Mouse (Mus musculus): ENCODE measurements around the gene Cryab.

Gene Cryab

DNA sequence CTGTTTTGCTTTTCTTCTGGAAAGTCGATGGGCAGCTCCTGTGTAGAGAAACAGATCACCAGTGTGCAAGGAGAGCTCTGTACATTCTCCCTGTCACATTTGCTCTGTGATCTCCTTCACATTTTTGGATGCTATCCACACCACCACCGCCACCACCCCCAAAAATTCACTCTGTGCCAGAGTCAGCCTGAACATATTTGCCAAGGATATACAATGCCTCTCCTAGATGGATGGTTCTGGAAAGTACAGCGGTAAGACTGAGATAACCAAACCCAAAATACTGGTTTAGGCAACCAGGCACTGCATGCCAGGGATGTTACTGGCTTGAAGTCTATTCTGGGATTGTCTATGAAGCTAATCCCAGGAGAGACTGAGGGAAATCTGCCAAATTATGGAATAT lies 8.9 kb upstream of the Cryab start:
- DNase-seq (ENCODE audit: extremely low read depth, insufficient read length, low spot score) = no peak

DNA sequence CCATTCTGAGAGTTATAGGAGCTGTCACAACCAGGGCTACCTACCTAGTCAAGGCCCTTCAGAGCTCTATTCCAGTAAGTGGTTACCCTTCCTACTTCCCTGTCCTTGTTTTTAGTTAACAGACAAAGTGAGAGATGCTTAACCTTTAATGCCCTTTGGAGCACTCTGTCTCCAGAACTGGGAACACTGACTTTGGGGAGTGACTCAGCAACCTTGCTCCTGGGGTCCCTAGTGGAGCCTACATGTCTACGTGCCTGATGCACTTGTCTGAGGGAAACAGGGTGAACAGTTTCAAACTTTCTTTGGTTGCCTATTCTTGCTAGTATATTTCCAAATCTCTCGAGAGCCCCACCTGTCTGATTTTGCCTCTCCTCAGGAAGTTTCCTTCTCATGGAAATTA lies 8.4 kb upstream of the Cryab start:
- no peak for DNase-seq (ENCODE audit: extremely low read depth, insufficient read length, low spot score)

DNA sequence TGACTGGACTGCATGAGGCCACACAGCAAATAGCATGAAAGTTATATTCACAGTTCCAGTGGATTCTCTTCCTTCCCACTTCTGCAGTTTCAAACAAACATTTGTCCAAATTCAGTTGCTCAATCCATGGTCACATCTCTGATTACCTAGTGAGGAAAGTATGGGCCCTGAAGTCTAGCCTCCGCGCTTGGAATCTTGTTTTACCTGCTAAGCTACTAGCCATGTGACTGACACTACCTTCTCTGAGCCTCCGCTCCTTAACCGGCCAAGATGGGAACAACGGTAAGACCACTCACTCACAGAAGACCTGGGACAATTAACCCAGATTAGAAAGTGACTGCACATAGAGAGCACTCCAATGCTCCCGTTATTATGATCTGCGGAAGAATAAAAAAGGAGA lies 5.3 kb upstream of the Cryab start:
- DNase-seq (ENCODE audit: extremely low read depth, insufficient read length, low spot score) = no peak

DNA sequence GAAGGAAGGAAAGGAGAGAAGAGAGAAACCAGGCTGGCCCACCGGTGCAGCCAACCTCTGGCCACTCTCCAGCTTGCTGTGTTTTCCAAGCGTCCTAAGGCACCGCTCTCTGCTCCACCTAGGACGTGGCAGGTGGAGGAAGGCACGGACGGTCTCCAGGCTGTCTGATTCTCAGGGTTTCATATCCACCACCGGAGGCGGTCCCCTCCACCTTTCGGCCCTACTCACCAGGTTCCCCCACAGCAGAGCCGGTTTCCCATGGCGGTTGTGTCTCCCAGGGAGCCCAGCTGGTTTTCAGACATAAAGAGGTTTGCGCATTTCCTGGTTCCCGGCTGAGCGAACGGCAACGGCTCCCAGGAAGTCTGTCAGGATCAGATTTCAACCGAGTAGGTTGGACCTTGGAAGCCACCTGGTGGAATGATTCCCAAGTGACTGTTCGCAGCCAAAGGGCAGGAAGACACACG lies 4.9 kb upstream of the Cryab start, which contains the start of gene 2310030G06Rik:
Gene 2310030G06Rik (minus strand): TSS at position 323 of the 464 bp plus-strand sequence.
- no peak for DNase-seq (ENCODE audit: extremely low read depth, insufficient read length, low spot score)

DNA sequence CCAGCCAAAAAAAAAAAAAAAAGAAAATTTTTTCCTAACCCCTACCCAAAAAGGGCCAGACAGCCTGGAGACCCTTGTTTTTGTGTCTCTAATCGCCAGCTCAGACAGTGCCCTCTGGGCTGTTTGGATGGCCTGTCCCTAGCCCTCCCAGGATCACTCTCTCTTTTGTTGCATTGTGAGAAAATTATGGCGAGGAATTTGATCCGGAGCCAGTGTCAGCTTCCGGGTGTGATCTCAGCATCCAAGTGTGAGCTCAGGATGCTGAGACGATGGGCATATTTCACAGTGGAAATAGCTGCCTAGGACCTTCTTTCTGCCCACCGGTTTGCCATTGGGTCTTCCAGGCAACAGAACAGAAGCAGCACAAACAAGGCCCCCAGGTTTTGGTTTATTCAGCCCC lies 419 bp upstream of the Cryab start:
- DNase-seq (ENCODE audit: extremely low read depth, insufficient read length, low spot score) = no peak

DNA sequence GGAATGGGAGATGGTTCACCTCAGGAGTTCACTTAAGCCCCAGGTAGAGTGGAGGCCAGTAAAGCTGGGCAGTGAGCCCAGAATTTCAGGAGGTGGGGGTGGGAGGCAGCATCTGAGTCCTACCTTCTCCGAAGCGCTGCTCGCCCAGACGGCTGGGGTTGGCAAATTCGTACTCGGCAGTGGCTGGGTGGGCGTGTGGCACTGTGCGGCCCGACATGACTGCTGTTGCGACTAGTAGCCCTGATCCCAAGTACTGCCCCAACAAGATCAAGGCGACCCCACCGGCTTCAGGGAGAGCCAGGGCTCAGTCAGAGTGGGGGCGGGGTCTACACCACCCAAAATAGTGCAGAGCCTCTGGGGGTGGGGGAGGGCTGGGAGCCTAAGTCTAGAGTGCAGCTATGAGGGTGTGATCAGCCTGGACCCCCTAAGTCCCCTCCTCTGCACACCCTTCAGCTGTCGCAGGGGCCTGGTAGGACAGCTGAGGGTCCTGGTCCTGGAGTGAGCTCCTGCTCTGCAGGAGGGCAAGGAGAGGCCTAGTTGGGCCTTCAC lies 1.0 kb downstream of the Cryab start, which contains the start of gene Hspb2:
Gene Hspb2 (minus strand): TSS at position 301 of the 549 bp plus-strand sequence.
- peak; percentile 79 for DNase-seq (ENCODE audit: extremely low read depth, insufficient read length, low spot score)

DNA sequence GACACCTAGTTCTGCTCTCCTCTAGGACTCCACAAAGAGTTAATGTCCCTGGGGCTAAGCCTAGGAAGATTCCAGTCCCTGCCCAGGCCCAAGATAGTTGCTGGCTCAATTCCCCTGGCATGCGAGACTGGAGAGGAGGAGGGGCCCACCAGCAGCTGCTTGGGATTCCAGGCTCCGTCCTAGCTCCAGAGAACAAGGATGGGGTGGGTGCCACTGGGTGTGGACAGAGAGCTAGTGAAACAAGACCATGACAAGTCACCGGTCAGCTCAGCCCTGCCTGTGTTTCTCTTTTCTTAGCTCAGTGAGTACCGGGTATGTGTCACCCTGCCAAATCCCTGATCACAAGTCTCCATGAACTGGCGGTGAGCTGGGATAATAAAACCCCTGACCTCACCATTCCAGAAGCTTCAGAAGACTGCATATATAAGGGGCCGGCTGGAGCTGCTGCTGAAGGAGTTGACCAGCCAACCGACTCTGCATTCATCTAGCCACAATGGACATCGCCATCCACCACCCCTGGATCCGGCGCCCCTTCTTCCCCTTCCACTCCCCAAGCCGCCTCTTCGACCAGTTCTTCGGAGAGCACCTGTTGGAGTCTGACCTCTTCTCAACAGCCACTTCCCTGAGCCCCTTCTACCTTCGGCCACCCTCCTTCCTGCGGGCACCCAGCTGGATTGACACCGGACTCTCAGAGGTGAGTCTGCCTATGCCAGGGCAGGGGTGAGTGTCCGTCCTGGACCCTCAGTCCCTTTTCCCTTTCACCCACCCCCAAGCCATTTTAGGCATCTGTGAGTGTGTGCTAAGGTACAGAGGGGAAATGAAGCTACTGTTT lies 1.9 kb downstream of the Cryab start:
- DNase-seq (ENCODE audit: extremely low read depth, insufficient read length, low spot score) = peak; percentile 86

DNA sequence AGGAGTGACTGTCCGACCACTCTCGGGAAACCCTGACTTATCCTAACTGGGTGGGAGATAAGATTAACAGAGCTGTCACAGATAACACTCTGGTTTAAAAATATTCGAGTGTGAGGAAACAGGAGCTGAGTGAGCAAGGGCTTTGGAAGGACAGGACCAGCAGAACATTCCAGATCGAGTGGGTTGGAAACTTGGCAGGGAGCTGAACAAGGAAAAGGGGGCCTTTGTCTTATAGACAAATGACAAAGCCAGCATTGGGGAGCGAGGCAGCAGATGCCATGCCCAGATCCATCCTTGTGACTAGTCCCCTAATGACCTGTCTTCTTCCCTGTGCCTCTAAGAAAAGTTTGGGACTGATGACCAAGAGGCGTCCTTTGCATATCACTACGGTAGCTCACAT lies 2.8 kb downstream of the Cryab start:
- DNase-seq (ENCODE audit: extremely low read depth, insufficient read length, low spot score) = no peak

DNA sequence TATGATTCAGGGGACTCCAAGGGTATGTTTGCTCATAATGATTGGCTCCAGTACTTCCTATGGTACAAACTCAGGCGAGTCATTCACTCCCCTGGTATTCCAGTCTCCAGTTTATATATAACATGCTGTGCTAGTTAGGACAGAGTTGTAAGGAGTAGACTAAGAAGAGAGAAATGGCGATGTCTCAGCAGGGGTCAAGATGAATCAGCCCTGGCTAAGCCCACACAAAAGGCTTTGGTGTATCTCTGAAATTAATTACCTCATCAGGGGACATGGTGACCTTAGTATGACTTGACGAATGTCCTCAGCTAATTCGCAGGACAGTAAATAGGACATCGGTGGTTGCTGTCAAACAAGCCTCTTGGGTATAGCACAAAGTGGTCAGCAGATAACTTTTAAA lies 5.6 kb downstream of the Cryab start:
- no peak for DNase-seq (ENCODE audit: extremely low read depth, insufficient read length, low spot score)

DNA sequence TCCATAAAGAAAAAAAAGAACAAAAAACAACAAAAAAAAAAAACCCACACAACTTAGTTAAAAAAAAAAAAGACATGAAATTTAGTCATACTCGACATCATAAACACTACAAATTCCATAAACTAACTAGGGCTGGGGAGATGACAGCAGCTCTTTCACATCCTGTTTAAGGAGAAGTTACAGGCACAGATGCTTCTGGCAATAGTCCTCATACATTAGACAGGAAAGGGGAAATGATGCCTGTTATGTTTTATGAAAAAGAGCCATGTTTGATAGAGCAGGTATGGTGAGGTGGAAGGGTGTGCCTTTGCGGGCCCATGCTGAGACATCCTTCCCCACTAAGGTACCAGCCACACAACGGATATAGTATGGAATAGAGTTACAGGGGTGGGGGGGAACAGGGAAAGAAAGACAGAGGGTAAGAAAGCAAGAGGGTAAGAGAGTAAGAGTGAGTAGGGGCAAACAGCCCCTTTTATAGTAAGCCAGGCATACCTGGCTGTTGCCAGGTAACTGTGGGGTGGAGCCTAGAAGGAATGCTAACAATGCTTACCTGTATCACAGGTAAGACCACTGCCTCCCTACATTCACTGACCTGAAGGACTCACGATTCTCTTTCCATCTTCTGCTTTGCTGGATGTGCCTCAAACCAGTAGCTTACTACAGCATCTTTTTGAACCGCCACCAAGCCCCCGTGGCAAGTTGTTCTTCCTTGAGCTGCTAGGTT lies 10.6 kb downstream of the Cryab start:
- DNase-seq (ENCODE audit: extremely low read depth, insufficient read length, low spot score) = no peak

DNA sequence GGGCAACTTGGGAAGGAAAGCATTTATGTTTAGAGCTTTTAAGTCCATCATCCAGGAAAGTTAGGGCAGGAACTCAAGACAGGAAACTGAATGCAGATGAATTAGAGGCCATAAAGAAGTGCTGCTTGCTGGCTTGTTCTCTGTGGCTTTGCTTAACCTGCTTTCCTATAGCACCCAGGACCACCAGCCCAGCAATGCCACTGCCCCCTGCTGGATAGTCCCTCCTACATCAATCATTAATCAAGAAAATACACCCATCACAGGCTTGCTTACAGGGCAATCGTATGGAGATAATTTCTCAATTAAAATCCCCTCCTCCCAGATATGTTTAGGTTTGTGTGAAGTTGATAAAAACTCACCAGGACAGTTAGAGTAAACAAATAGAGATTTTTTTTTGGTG lies 12.2 kb downstream of the Cryab start:
- DNase-seq (ENCODE audit: extremely low read depth, insufficient read length, low spot score) = no peak

DNA sequence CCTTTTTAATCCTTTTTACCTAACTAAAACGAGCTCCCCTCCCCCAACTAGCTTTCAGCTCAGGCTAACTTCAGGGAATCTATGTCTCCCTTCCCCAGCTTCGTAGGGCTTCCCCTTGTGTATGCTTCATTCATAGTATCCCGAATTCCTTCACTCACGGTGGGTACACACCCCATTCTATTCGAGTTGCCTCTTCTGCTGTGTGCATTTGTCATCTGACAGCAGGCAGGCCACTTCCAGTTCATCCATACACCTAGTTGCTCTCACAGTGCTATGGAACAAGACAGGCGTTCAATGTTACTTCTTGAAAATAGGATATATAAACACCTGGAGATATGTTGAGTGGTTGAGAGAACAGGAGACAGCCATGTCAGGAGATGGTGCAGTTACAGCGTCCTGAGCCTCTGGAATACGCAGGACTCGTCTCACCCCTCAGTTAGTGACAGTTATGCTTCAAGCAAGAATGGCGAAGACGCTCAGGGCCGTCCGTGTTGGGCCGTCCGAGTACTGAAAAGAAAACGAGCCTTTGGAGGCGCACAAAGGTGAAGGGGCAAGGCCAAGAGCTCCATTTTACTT lies 16.5 kb downstream of the Cryab start:
- DNase-seq (ENCODE audit: extremely low read depth, insufficient read length, low spot score) = no peak

DNA sequence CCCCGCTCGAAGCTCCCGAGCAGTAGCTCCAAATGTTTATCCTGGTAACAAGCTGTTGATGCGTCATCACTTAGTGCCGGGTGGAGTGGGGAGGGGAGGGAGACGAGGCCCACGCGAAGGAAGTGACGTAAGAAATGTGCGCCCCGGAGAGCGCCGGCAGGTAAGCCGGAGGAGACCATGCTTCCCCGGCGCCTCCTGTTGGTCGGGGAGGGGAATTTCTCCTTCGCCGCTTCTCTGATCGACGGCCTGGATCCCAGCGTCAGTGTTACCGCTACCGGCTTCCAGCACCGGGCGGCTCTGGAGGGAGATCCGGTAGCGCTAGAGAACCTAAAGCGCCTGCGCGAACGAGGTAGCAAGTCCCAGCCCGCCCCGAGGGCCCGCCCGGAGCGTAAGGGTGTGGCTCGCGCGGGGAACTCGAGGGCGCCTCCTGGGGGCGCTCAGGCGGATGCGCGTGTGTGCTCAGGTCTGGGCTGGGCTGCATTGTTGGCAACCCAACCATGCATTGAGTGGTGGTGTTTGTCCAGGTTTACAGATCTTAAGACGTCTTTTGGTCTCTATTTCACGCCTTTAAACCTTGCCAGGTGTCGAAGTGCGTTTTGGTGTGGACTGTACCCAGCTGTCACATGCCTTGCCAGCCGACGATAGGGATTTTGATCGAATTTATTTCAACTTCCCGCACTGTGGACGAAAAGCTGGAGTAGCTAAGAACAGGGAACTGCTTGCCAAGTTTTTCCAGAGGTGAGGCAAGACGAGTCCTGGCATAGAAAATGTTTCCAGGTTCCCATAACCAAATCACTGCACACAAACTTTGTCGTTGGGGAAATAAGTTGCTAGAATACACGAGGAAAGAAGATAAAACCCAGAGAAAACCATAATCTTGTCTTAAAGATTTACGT lies 17.2 kb downstream of the Cryab start, which contains the start of gene Fdxacb1:
Gene Fdxacb1 (plus strand): TSS at position 130 of the 896 bp plus-strand sequence.
- DNase-seq (ENCODE audit: extremely low read depth, insufficient read length, low spot score) = peak; percentile 94

DNA sequence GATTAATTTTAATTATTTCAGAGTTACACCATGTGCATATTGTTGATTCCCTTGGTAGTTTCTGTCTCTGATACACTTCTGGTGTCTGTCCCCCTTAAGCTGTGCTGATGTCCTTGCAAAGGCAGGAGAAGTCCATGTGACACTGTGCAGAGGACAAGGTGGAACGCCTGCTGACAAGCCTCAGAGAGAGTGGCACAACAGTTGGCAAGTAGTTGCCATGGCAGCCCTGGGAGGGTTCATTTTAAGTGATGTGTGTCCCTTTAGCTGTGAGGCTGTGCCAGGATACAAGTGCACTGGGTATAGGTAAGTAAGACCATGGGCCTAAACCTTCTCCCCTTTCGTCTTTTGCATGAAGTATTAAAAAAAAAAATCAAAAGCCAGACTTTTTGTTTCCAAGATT lies 18.9 kb downstream of the Cryab start:
- no peak for DNase-seq (ENCODE audit: extremely low read depth, insufficient read length, low spot score)

DNA sequence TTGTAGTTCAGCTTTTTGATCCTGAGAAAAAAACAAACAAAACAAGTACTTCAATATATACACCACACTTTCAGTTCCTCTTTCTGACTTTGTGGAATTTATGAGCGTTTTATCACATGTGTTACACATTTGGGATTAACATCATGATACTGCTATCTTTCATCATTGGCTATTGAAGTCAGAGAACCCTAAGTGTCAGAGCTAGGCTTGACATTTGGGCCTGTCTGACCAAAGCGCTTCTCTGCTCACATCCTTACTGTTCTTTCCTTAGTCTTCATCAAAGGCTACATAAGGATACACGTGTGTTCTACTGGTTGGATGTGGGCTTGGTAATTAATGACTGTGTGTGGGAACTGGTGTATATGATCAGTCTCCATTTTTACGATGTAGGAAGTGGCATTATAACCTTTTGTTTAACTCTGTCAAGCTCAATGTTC lies 22.9 kb downstream of the Cryab start:
- no peak for DNase-seq (ENCODE audit: extremely low read depth, insufficient read length, low spot score)

DNA sequence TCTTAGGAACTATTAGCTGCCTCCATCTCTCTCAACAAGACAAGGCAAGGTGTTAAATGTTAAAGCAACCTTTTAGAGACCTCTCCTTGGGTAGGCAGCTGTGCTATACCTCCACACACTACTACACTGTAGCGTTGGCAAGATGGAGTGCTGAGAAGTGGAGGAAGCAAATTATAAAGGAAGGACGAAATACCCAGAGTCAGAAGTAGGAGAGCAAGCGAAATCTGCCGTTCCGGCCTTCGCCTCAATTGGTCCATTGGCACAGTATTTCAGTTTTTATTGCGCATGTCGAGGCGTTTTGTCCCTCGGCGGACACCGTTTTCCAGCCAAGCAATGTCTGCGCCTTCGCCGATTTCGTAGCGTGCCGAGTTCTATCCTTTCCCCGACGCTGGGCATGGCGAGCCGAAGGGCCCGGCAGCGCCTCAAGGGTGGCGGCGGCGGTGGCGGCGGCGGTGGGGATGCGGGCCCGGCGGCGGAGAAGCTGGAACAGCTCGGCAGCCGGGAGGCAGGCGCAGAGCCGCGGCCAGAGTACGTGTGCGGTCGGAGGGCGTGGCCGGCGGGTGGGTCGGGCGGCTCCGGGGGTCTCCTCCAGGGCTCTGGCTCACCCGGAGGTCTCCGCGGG lies 24.0 kb downstream of the Cryab start, which contains the start of the genes Alg9 and 1110032A03Rik:
Gene Alg9 (plus strand): TSS at position 29 of the 622 bp plus-strand sequence.
Gene 1110032A03Rik (minus strand): TSS at position 530 of the 622 bp plus-strand sequence.
- peak; percentile 71 for DNase-seq (ENCODE audit: extremely low read depth, insufficient read length, low spot score)

DNA sequence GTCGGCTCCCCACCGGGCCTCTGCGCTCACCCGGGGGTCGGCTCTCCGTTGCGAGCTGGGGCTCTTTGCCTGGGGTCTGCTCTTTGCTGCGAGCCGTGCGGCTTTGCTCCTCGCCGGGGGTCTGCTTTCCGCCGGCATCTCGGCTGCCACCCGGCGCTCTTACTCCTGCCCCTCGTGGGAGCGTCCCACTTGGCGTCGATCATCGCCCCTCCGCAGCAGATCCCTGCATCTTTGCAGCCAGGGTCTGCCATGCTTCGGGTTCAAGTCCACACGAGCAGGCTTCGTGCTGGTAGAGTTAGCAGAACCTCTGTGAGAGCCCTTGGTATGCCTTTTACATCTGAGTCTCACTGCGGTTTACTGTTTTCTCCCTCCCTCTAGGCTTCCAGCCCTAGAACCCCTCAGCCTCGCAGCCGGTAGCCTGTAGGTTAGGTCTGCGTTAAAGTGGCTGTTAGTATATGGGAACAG lies 24.6 kb downstream of the Cryab start:
- DNase-seq (ENCODE audit: extremely low read depth, insufficient read length, low spot score) = peak; percentile 36

DNA sequence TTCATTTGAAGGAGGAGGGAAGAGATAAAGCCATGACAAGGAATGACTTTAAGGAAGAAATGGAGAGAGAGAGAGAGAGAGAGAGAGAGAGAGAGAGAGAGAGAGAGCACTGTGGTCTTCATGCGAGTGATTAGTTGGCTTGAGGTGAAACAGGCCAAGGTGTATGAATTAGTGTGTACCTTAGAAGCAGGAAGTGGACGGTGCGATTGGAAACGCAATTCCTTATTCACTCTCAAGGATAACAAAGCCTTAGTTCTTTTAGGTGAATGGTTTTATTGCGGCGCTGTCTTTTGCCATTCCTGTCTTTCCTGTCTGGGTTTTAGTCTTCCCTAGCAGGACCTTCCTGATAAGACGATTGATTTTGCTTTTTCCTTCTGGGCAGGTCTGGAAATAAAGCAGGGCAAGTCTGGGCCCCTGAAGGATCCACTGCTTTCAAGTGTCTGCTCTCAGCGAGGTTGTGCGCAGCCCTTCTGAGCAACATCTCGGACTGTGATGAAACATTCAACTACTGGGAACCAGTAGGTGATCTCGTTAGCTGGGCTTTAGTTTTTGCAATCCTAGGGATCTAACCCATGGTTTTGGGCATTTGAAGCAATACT lies 25.1 kb downstream of the Cryab start:
- DNase-seq (ENCODE audit: extremely low read depth, insufficient read length, low spot score) = no peak

DNA sequence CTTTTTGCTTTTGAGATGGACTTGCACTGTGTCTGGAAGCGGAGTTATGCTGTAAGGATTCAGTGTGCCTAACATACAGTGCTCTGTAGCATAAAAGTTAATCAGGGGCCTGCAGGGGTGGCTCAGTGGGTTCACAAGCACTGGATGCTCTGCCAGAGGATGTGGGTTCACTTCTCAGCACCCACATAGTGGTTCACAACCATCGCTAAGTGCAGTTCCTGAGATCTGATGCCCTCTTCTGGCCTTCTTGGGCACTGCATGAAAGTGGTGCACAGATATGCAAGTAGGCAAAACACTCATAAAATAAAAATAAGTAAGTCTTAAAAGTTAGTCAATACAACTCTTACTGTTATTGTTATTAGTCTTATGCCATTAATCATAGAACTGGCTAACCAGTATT lies 31.0 kb downstream of the Cryab start:
- DNase-seq (ENCODE audit: extremely low read depth, insufficient read length, low spot score) = peak; percentile 30

Data from 3134 (cell line).